Mouse (Mus musculus): Measurements from ENCODE around the gene Rasal1.

DNA sequence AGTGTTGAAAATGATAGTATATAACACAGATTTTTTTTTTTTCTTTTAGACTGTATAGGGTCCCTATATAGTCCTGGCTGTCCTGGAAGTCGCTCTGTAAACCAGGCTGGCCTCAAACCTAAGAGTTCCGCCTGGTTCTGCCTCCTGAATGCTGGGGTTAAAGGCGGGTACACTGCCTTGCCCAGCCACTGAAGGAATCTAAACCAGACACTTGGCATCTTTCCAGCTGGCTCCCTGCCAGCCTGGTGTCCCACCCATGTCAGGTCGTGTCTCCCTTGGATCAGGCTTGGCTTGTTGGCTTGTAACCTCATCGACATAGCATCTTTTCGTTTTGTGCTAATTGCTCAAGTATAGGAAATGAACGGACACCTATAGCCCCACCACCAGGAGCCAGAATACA is 20.0 kb upstream of the Rasal1 start:
- no peak for TF ChIP-seq CTCF (IDR thresholded peaks at IDR 0.05; ENCODE audit: low read depth, low read length)
- no peak for TF ChIP-seq POLR2A (IDR thresholded peaks at IDR 0.05; ENCODE audit: insufficient read depth, low read length)
- TF ChIP-seq EP300 (IDR thresholded peaks at IDR 0.05; ENCODE audit: insufficient read depth, low read depth, low read length), result no peak

All from ES-Bruce4 (cell line).